Mouse (Mus musculus) heart, embryonic 15.5 days (tissue): ENCODE measurements around the gene Tbx10. TPM values are rescaled to one million over a fixed set of nuclear protein-coding genes. Genes with fewer than 3 reads are reported as not detected.

Experiments used
- ATAC-seq: fragments of 200-750 bp; cut with Nextera tagmentation; replicated peaks from 2 replicates; pipeline ENCODE4 v1.8.0; 2017; ENCODE audit warnings: low read depth, moderate TSS enrichment; ENCODE audit not compliant: insufficient number of reproducible peaks, insufficient read depth, low FRiP score
- H3K27ac ChIP-seq: fragments of 300-500 bp; sonication (generic); 2 replicates; pipeline ENCODE4 v1.5.1; 2015; ENCODE audit warnings: mild to moderate bottlenecking, inconsistent platforms
- H3K27me3 ChIP-seq: fragments of 300-500 bp; sonication (generic); 2 replicates; pipeline ENCODE4 v1.6.1; 2015; ENCODE audit warnings: inconsistent platforms
- H3K36me3 ChIP-seq: fragments of 300-500 bp; sonication (generic); 2 replicates; pipeline ENCODE4 v1.6.1; 2015; ENCODE audit warnings: mild to moderate bottlenecking, inconsistent platforms
- H3K4me1 ChIP-seq: fragments of 300-500 bp; sonication (generic); replicated peaks from 2 replicates; pipeline ENCODE4 v1.6.1; 2015; ENCODE audit warnings: inconsistent platforms
- H3K4me2 ChIP-seq: fragments of 300-500 bp; sonication (generic); 2 replicates; pipeline ENCODE4 v1.6.1; 2015; ENCODE audit warnings: inconsistent platforms, mild to moderate bottlenecking, moderate library complexity
- H3K4me3 ChIP-seq: fragments of 300-500 bp; sonication (generic); 2 replicates; pipeline ENCODE4 v1.5.1; 2015; ENCODE audit warnings: mild to moderate bottlenecking, inconsistent platforms
- H3K9ac ChIP-seq: fragments of 300-500 bp; sonication (generic); 2 replicates; pipeline ENCODE4 v1.6.1; 2015; ENCODE audit warnings: mild to moderate bottlenecking, inconsistent platforms
- H3K9me3 ChIP-seq: fragments of 300-500 bp; sonication (generic); replicated peaks from 2 replicates; pipeline ENCODE4 v1.6.1; 2016; ENCODE audit warnings: inconsistent platforms
- WGBS: fragments of 180-500 bp; shearing (Covaris S2); methylation state at CpG from one replicate; pipeline ENCODE4 v1.1.7; 2015; ENCODE audit warnings: mixed read lengths; 5-methylcytosine and 5-hydroxymethylcytosine counted together
- polyA plus RNA-seq: library from polyadenylated mRNA; unstranded; fragments of >200 nt; fragmentation: Nextera tagmentation; extraction: Ambion mirVana; gene quantifications from 2 replicates; pipeline ENCODE4 v1.2.1, GENCODE M21; 2015

Tbx10 gene
- polyA plus RNA-seq, 1 experiment from 2014 or later = not detected

GRCm38 (mm10) chr19:3995505-3995904 lies 3.0 kb downstream of the Tbx10 start:
- 88% methylated on average over 3 of the region's 3 CpGs for WGBS
- no peak overlapping the region for H3K9ac ChIP-seq
- H3K27ac ChIP-seq = no peak overlapping the region
- no peaks in the 10 kb centered on the region for H3K9me3 ChIP-seq
- H3K27me3 ChIP-seq = peaks cover 10% of the 10 kb centered on the region; the same call in 1 of the 2 replicates
- ATAC-seq = no peak
- H3K36me3 ChIP-seq = no peaks in the 10 kb centered on the region
- H3K4me1 ChIP-seq = peaks cover 7% of the 10 kb centered on the region
- no peak overlapping the region for H3K4me3 ChIP-seq
- no peak overlapping the region for H3K4me2 ChIP-seq

- Histone ChIP-seq H3K9ac (no peak overlapping the region), H3K4me3 (no peak overlapping the region), H3K9me3 (no peaks in the 10 kb centered on the region), H3K27ac (no peak overlapping the region), H3K27me3 (peaks cover 10% of the 10 kb centered on the region; the same call in 1 of the 2 replicates), H3K4me2 (no peak overlapping the region), H3K4me1 (peaks cover 10% of the 10 kb centered on the region), H3K36me3 (no peaks in the 10 kb centered on the region)
- WGBS = 66% methylated on average over 7 of the region's 7 CpGs
- ATAC-seq = no peak
Observed at GRCm38 (mm10) chr19:3996106-3996505, 3.6 kb downstream of the Tbx10 start.

- Histone ChIP-seq H3K9ac (no peak overlapping the region), H3K9me3 (no peaks in the 10 kb centered on the region), H3K4me2 (no peak overlapping the region), H3K4me1 (peaks cover 16% of the 10 kb centered on the region), H3K27me3 (peaks cover 10% of the 10 kb centered on the region; the same call in 1 of the 2 replicates), H3K27ac (no peak overlapping the region), H3K4me3 (no peak overlapping the region), H3K36me3 (no peaks in the 10 kb centered on the region)
- 75% methylated on average over 8 of the region's 8 CpGs for WGBS
- no peak for ATAC-seq
Observed at GRCm38 (mm10) chr19:3996747-3997146, 4.2 kb downstream of the Tbx10 start.

GRCm38 (mm10) chr19:3997231-3997630 lies 4.7 kb downstream of the Tbx10 start:
- whole genome bisulfite sequencing = 52% methylated on average over 8 of the region's 8 CpGs
- Histone ChIP-seq H3K36me3 (no peaks in the 10 kb centered on the region), H3K27me3 (peaks cover 8% of the 10 kb centered on the region; the same call in 1 of the 2 replicates), H3K27ac (no peak overlapping the region), H3K9me3 (no peaks in the 10 kb centered on the region), H3K9ac (no peak overlapping the region), H3K4me3 (no peak overlapping the region), H3K4me1 (peaks cover 21% of the 10 kb centered on the region), H3K4me2 (no peak overlapping the region)
- ATAC-seq = no peak

- no peak for ATAC-seq
- Histone ChIP-seq H3K4me3 (no peak overlapping the region), H3K9ac (no peak overlapping the region), H3K9me3 (no peaks in the 10 kb centered on the region), H3K4me2 (no peak overlapping the region), H3K27ac (no peak overlapping the region), H3K36me3 (no peaks in the 10 kb centered on the region), H3K4me1 (peaks cover 28% of the 10 kb centered on the region), H3K27me3 (peaks cover 2% of the 10 kb centered on the region; the same call in 1 of the 2 replicates)
- 73% methylated on average over 8 of the region's 8 CpGs for WGBS
Observed at GRCm38 (mm10) chr19:3998335-3998734, 5.8 kb downstream of the Tbx10 start.

- ATAC-seq = no peak
- Histone ChIP-seq H3K4me3 (peak overlapping the region; percentile 87), H3K36me3 (no peaks in the 10 kb centered on the region)
Observed at GRCm38 (mm10) chr19:3999121-3999730, 6.7 kb downstream of the Tbx10 start.

GRCm38 (mm10) chr19:4000119-4000900 lies 7.8 kb downstream of the Tbx10 start, which contains the start of the genes Nudt8 and Gm49405:
TSS of gene Nudt8 (plus strand) at chr19:4000580.
TSS of gene Gm49405 (plus strand) at chr19:4000626.
- Histone ChIP-seq H3K36me3 (no peaks in the 10 kb centered on the region), H3K9ac (peak within 1 kb of the TSS; percentile 93), H3K4me1 (peaks cover 48% of the 10 kb centered on the region), H3K4me3 (peak within 1 kb of the TSS; percentile 87), H3K27ac (peak within 1 kb of the TSS; percentile 99), H3K9me3 (no peaks in the 10 kb centered on the region), H3K4me2 (peak within 1 kb of the TSS; percentile 95), H3K27me3 (no peaks in the 10 kb centered on the region)
- WGBS = under 1% methylated on average over 64 of the region's 64 CpGs
- peak; percentile 85 for ATAC-seq

More at GRCm38 (mm10) chr19:3999121-3999730, 6.7 kb downstream of the Tbx10 start:
- Histone ChIP-seq H3K27ac (no peak overlapping the region), H3K4me2 (peak overlapping the region; percentile 95), H3K9me3 (no peaks in the 10 kb centered on the region), H3K4me1 (peaks cover 37% of the 10 kb centered on the region), H3K9ac (peak overlapping the region; percentile 53), H3K27me3 (no peaks in the 10 kb centered on the region)
- WGBS = 78% methylated on average over 9 of the region's 9 CpGs

- Histone ChIP-seq H3K4me1 (peaks cover 51% of the 10 kb centered on the region), H3K4me3 (peak overlapping the region; percentile 87), H3K36me3 (peaks cover 4% of the 10 kb centered on the region), H3K27me3 (no peaks in the 10 kb centered on the region), H3K27ac (peak overlapping the region; percentile 99), H3K4me2 (peak overlapping the region; percentile 95), H3K9ac (peak overlapping the region; percentile 93), H3K9me3 (no peaks in the 10 kb centered on the region)
- ATAC-seq = no peak
- WGBS = 18% methylated on average over 17 of the region's 17 CpGs
Observed at GRCm38 (mm10) chr19:4000949-4001525, 8.5 kb downstream of the Tbx10 start.

- no peak overlapping the region; the same call in 1 of the 2 replicates for H3K9ac ChIP-seq
- peak overlapping the region; percentile 87; the same call in 1 of the 2 replicates for H3K4me3 ChIP-seq
- peaks cover 52% of the 10 kb centered on the region for H3K4me1 ChIP-seq
- peaks cover 11% of the 10 kb centered on the region for H3K36me3 ChIP-seq
- WGBS = 64% methylated on average over 5 of the region's 5 CpGs
- H3K4me2 ChIP-seq = peak overlapping the region; percentile 95
- H3K27me3 ChIP-seq = no peaks in the 10 kb centered on the region
- no peaks in the 10 kb centered on the region for H3K9me3 ChIP-seq
- ATAC-seq = no peak
- H3K27ac ChIP-seq = peak overlapping the region; percentile 99
Observed at GRCm38 (mm10) chr19:4001752-4002151, 9.2 kb downstream of the Tbx10 start.

GRCm38 (mm10) chr19:4003112-4003511 lies 10.6 kb downstream of the Tbx10 start, which contains the start of gene Doc2g:
TSS of gene Doc2g (plus strand) at chr19:4003313.
- H3K36me3 ChIP-seq = peaks cover 24% of the 10 kb centered on the region
- peak; percentile 58 for ATAC-seq
- peak within 1 kb of the TSS; percentile 58 for H3K4me2 ChIP-seq

GRCm38 (mm10) chr19:4003641-4004040 lies 11.1 kb downstream of the Tbx10 start:
- H3K27me3 ChIP-seq = no peaks in the 10 kb centered on the region
- peak overlapping the region; percentile 29 for H3K4me3 ChIP-seq
- H3K9ac ChIP-seq = peak overlapping the region; percentile 48
- H3K27ac ChIP-seq = peak overlapping the region; percentile 99
- H3K9me3 ChIP-seq = no peaks in the 10 kb centered on the region
- peaks cover 30% of the 10 kb centered on the region for H3K36me3 ChIP-seq
- H3K4me1 ChIP-seq = peaks cover 52% of the 10 kb centered on the region
- ATAC-seq = no peak
- H3K4me2 ChIP-seq = peak overlapping the region; percentile 58
- WGBS = 61% methylated on average over 12 of the region's 12 CpGs

More at GRCm38 (mm10) chr19:4003112-4003511, 10.6 kb downstream of the Tbx10 start, which contains the start of gene Doc2g:
- H3K27me3 ChIP-seq = no peaks in the 10 kb centered on the region
- H3K4me3 ChIP-seq = peak within 1 kb of the TSS; percentile 29
- 47% methylated on average over 1 of the region's 1 CpGs for WGBS
- H3K4me1 ChIP-seq = peaks cover 52% of the 10 kb centered on the region
- no peaks in the 10 kb centered on the region for H3K9me3 ChIP-seq
- peak within 1 kb of the TSS; percentile 99 for H3K27ac ChIP-seq
- H3K9ac ChIP-seq = peak within 1 kb of the TSS; percentile 48
